Mouse (Mus musculus): ENCODE results near the gene Adig. TPM values are rescaled to one million over a fixed set of nuclear protein-coding genes. Genes with fewer than 3 reads are reported as not detected.
A peak's percentile ranks its signal among the peaks of the same experiment; 100 is the strongest.

Gene Adig
- polyA plus RNA-seq, 1 experiment from 2014 or later: not detected

- no peaks in the 10 kb centered on the region for H3K4me1 ChIP-seq
- no peak overlapping the region for H3K4me2 ChIP-seq (replicated peaks)
- no peaks in the 10 kb centered on the region for H3K9me3 ChIP-seq
- H3K9ac ChIP-seq (replicated peaks): no peak overlapping the region
- no peaks in the 10 kb centered on the region for H3K36me3 ChIP-seq
- no peak for ATAC-seq (ENCODE audit: low FRiP score, low read depth)
- H3K4me3 ChIP-seq: no peak overlapping the region
- no peak overlapping the region for H3K27ac ChIP-seq (replicated peaks)
- 73% methylated on average over 12 of the region's 12 CpGs for WGBS
- no peaks in the 10 kb centered on the region for H3K27me3 ChIP-seq
Measured at GRCm38 (mm10) chr2:158513821-158514336, 11.5 kb downstream of the Adig start.

GRCm38 (mm10) chr2:158518583-158518982 lies 16.2 kb downstream of the Adig start:
- ATAC-seq (ENCODE audit: low FRiP score, low read depth): no peak
- no peak overlapping the region for H3K9ac ChIP-seq (replicated peaks)
- H3K27me3 ChIP-seq: no peaks in the 10 kb centered on the region
- 0 out of 2 replicates have a peak, but pooled peaks cover 3% of the 10 kb centered on the region for H3K9me3 ChIP-seq
- H3K4me1 ChIP-seq: no peaks in the 10 kb centered on the region
- no peak overlapping the region for H3K27ac ChIP-seq (replicated peaks)
- no peak overlapping the region for H3K4me3 ChIP-seq
- no peak overlapping the region for H3K4me2 ChIP-seq (replicated peaks)
- WGBS: 70% methylated on average over 6 of the region's 6 CpGs
- H3K36me3 ChIP-seq: no peaks in the 10 kb centered on the region

- Histone ChIP-seq H3K36me3 (no peaks in the 10 kb centered on the region), H3K9me3 (0 out of 2 replicates have a peak, but pooled peaks cover 3% of the 10 kb centered on the region), H3K4me1 (no peaks in the 10 kb centered on the region), H3K4me2 (replicated peaks) (no peak overlapping the region), H3K9ac (replicated peaks) (no peak overlapping the region), H3K27ac (replicated peaks) (no peak overlapping the region), H3K27me3 (no peaks in the 10 kb centered on the region), H3K4me3 (no peak overlapping the region)
- no peak for ATAC-seq (ENCODE audit: low FRiP score, low read depth)
- 80% methylated on average over 11 of the region's 11 CpGs for WGBS
Measured at GRCm38 (mm10) chr2:158519071-158519470, 16.7 kb downstream of the Adig start.

GRCm38 (mm10) chr2:158519800-158520199 lies 17.4 kb downstream of the Adig start:
- H3K9me3 ChIP-seq: 0 out of 2 replicates have a peak, but pooled peaks cover 3% of the 10 kb centered on the region
- no peak for ATAC-seq (ENCODE audit: low FRiP score, low read depth)
- no peaks in the 10 kb centered on the region for H3K36me3 ChIP-seq
- H3K4me3 ChIP-seq: no peak overlapping the region
- no peak overlapping the region for H3K9ac ChIP-seq (replicated peaks)
- no peaks in the 10 kb centered on the region for H3K4me1 ChIP-seq
- H3K27me3 ChIP-seq: no peaks in the 10 kb centered on the region
- no peak overlapping the region for H3K27ac ChIP-seq (replicated peaks)
- WGBS: 75% methylated on average over 6 of the region's 6 CpGs
- no peak overlapping the region for H3K4me2 ChIP-seq (replicated peaks)

- Histone ChIP-seq H3K36me3 (no peaks in the 10 kb centered on the region), H3K9ac (replicated peaks) (no peak overlapping the region), H3K4me1 (no peaks in the 10 kb centered on the region), H3K4me3 (no peak overlapping the region), H3K27me3 (no peaks in the 10 kb centered on the region), H3K4me2 (replicated peaks) (no peak overlapping the region), H3K27ac (replicated peaks) (no peak overlapping the region), H3K9me3 (0 out of 2 replicates have a peak, but pooled peaks cover 3% of the 10 kb centered on the region)
- ATAC-seq (ENCODE audit: low FRiP score, low read depth): no peak
- WGBS: 79% methylated on average over 8 of the region's 8 CpGs
Measured at GRCm38 (mm10) chr2:158523060-158523459, 20.6 kb downstream of the Adig start.

GRCm38 (mm10) chr2:158524129-158524860 lies 21.9 kb downstream of the Adig start:
- Histone ChIP-seq H3K27ac (replicated peaks) (no peak overlapping the region), H3K27me3 (no peaks in the 10 kb centered on the region), H3K4me2 (replicated peaks) (no peak overlapping the region), H3K4me3 (no peak overlapping the region), H3K9me3 (0 out of 2 replicates have a peak, but pooled peaks cover 3% of the 10 kb centered on the region), H3K36me3 (no peaks in the 10 kb centered on the region), H3K4me1 (no peaks in the 10 kb centered on the region), H3K9ac (replicated peaks) (no peak overlapping the region)
- 86% methylated on average over 16 of the region's 16 CpGs for WGBS
- no peak for ATAC-seq (ENCODE audit: low FRiP score, low read depth)

- 8% methylated on average over 4 of the region's 4 CpGs for WGBS
- ATAC-seq (ENCODE audit: low FRiP score, low read depth): peak; percentile 47
- H3K9ac ChIP-seq (replicated peaks): no peak overlapping the region
Measured at GRCm38 (mm10) chr2:158534090-158534489, 31.7 kb downstream of the Adig start.

GRCm38 (mm10) chr2:158534559-158534958 lies 32.1 kb downstream of the Adig start:
- Histone ChIP-seq H3K9me3 (0 out of 2 replicates have a peak, but pooled peaks cover 4% of the 10 kb centered on the region), H3K27me3 (0 out of 2 replicates have a peak, but pooled peaks cover 2% of the 10 kb centered on the region), H3K4me2 (replicated peaks) (no peak overlapping the region), H3K4me3 (no peak overlapping the region), H3K9ac (replicated peaks) (no peak overlapping the region), H3K4me1 (peaks cover 2% of the 10 kb centered on the region; the same call in 1 of the 2 replicates), H3K27ac (replicated peaks) (no peak overlapping the region), H3K36me3 (no peaks in the 10 kb centered on the region)
- ATAC-seq (ENCODE audit: low FRiP score, low read depth): 0 out of 2 replicates have a peak, but pooled peaks have one; percentile 41
- WGBS: 81% methylated on average over 8 of the region's 8 CpGs

More at GRCm38 (mm10) chr2:158534090-158534489, 31.7 kb downstream of the Adig start:
- Histone ChIP-seq H3K27ac (replicated peaks) (no peak overlapping the region), H3K27me3 (0 out of 2 replicates have a peak, but pooled peaks cover 2% of the 10 kb centered on the region), H3K9me3 (0 out of 2 replicates have a peak, but pooled peaks cover 4% of the 10 kb centered on the region), H3K4me3 (no peak overlapping the region), H3K4me1 (0 out of 2 replicates have a peak, but pooled peaks cover 2% of the 10 kb centered on the region), H3K36me3 (no peaks in the 10 kb centered on the region), H3K4me2 (replicated peaks) (no peak overlapping the region)

- Histone ChIP-seq H3K27me3 (0 out of 2 replicates have a peak, but pooled peaks cover 2% of the 10 kb centered on the region), H3K4me3 (0 out of 2 replicates have a peak overlapping the region, but pooled peaks have one; percentile 2), H3K27ac (replicated peaks) (no peak overlapping the region), H3K4me2 (replicated peaks) (peak overlapping the region; percentile 39), H3K4me1 (no peaks in the 10 kb centered on the region; the same call in 1 of the 2 replicates), H3K36me3 (no peaks in the 10 kb centered on the region), H3K9ac (replicated peaks) (peak overlapping the region; percentile 15; the same call in 1 of the 2 replicates), H3K9me3 (no peaks in the 10 kb centered on the region)
- 64% methylated on average over 24 of the region's 24 CpGs for WGBS
- no peak; the same call in 1 of the 2 replicates for ATAC-seq (ENCODE audit: low FRiP score, low read depth)
Measured at GRCm38 (mm10) chr2:158539433-158540305, 37.3 kb downstream of the Adig start.

GRCm38 (mm10) chr2:158541286-158541685 lies 38.9 kb downstream of the Adig start:
- H3K27ac ChIP-seq (replicated peaks): no peak overlapping the region
- H3K4me1 ChIP-seq: no peaks in the 10 kb centered on the region; the same call in 1 of the 2 replicates
- no peak overlapping the region for H3K9ac ChIP-seq (replicated peaks)
- no peaks in the 10 kb centered on the region for H3K36me3 ChIP-seq
- ATAC-seq (ENCODE audit: low FRiP score, low read depth): no peak
- no peak overlapping the region for H3K4me2 ChIP-seq (replicated peaks)
- H3K9me3 ChIP-seq: no peaks in the 10 kb centered on the region
- no peak overlapping the region for H3K4me3 ChIP-seq
- H3K27me3 ChIP-seq: 0 out of 2 replicates have a peak, but pooled peaks cover 2% of the 10 kb centered on the region
- 51% methylated on average over 4 of the region's 4 CpGs for WGBS

GRCm38 (mm10) chr2:158545266-158545665 lies 42.9 kb downstream of the Adig start:
- H3K9me3 ChIP-seq: no peaks in the 10 kb centered on the region
- H3K27me3 ChIP-seq: peaks cover 18% of the 10 kb centered on the region; the same call in 1 of the 2 replicates
- H3K9ac ChIP-seq (replicated peaks): no peak overlapping the region
- no peak overlapping the region for H3K4me2 ChIP-seq (replicated peaks)
- no peak overlapping the region for H3K27ac ChIP-seq (replicated peaks)
- WGBS: 68% methylated on average over 2 of the region's 2 CpGs
- ATAC-seq (ENCODE audit: low FRiP score, low read depth): no peak
- no peaks in the 10 kb centered on the region for H3K36me3 ChIP-seq
- no peak overlapping the region for H3K4me3 ChIP-seq
- 0 out of 2 replicates have a peak, but pooled peaks cover 2% of the 10 kb centered on the region for H3K4me1 ChIP-seq

Data from midbrain, embryonic 12.5 days (tissue).